Mouse (Mus musculus): ENCODE data around the gene Sirt6. TPM values are rescaled to one million over a fixed set of nuclear protein-coding genes. Genes with fewer than 3 reads are reported as not detected.
A peak's percentile ranks its signal among the peaks of the same experiment; 100 is the strongest.

The Sirt6 gene
- total and polyA plus RNA-seq, 3 experiments, result 10.5 to 38.2 TPM; not detected in 1

- no peak; a peak in 1 of 4 replicates for TF ChIP-seq EP300 (IDR thresholded peaks at IDR 0.05; ENCODE audit: low read depth in 1 of 2, low read length in 2 of 2)
Observed at GRCm38 (mm10) chr10:81602741-81603151, 24.9 kb downstream of the Sirt6 start (continued).

- TF ChIP-seq MXI1 (IDR thresholded peaks at IDR 0.05; ENCODE audit: low read depth, low read length) (no peak), CHD1 (IDR thresholded peaks at IDR 0.05; ENCODE audit: low read depth, low read length) (no peak), E2F4 (IDR thresholded peaks at IDR 0.05; ENCODE audit: borderline replicate concordance, low read depth, low read length) (no peak)
- H3K79me2 ChIP-seq (ENCODE audit: control insufficient read depth, insufficient read depth, low read length, poor library complexity), result no peaks in the 10 kb centered on the region; the same call in 1 of the 2 replicates
- peak overlapping the region; percentile 71 for H3K9ac ChIP-seq (ENCODE audit: control insufficient read depth, low read depth, low read length, poor library complexity, severe bottlenecking)
- H3K27me3 ChIP-seq (ENCODE audit: control insufficient read depth in 1 of 2, insufficient read depth in 2 of 2, low read length in 2 of 2), result no peaks in the 10 kb centered on the region
- peaks cover 0 to 13% of the 10 kb centered on the region in 2 experiments; a peak in 2 of 4 replicates for H3K36me3 ChIP-seq (ENCODE audit: control insufficient read depth in 1 of 2, insufficient read depth in 2 of 2, low read length in 2 of 2)
- H3K27ac ChIP-seq (ENCODE audit: control insufficient read depth, low read depth, low read length), result peak overlapping the region; percentile 58
- no peak for DNase-seq (ENCODE audit: low read depth, low spot score)
- peaks cover 10 to 22% of the 10 kb centered on the region in 2 experiments for H3K4me1 ChIP-seq (ENCODE audit: control insufficient read depth in 1 of 2, insufficient read depth in 2 of 2, low read length in 2 of 2)
- peak overlapping the region; percentile 58 to 87 for H3K4me3 ChIP-seq (ENCODE audit: control insufficient read depth in 1 of 2, insufficient read depth in 1 of 2, low read depth in 2 of 2, low read length in 2 of 2)
- no peaks in the 10 kb centered on the region for H3K9me3 ChIP-seq (replicated peaks; ENCODE audit: insufficient read depth, low read length)
Observed at GRCm38 (mm10) chr10:81601396-81601905, 26.1 kb downstream of the Sirt6 start.

DNA sequence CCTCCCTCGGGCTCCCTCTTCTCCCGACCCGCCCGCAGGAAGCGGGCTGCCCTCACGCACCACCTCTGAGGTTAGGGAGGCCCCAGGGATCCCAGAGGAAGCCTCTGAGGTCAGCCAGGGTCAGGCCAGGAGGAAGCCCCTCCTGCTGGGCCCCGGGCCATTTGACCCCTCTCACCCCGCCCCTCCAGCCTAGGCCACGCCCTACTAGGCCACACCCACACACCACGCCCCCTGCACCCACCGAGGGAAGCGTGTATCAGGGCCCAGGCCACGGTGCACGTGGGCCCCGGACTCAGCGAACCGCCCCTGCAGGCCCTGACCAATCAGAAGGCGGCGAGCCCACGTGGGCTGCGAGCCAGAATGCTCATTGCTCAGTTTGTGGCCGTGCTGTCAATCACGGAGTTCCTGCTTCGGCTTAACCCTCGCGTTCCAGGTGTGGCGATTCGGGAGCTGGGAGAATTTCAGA, 26.8 kb downstream of the Sirt6 start, which contains the start of gene Tle6:
Gene Tle6, minus strand, starts transcription at position 336 of the 466 bp plus-strand sequence.
- H3K9me3 ChIP-seq (replicated peaks; ENCODE audit: insufficient read depth, low read length), result no peaks in the 10 kb centered on the region
- H3K4me1 ChIP-seq (ENCODE audit: control insufficient read depth in 1 of 2, insufficient read depth in 2 of 2, low read length in 2 of 2), result peaks cover 10 to 21% of the 10 kb centered on the region in 2 experiments
- no peaks in the 10 kb centered on the region; the same call in 1 of the 2 replicates for H3K79me2 ChIP-seq (ENCODE audit: control insufficient read depth, insufficient read depth, low read length, poor library complexity)
- peak within 1 kb of the TSS; percentile 58 for H3K27ac ChIP-seq (ENCODE audit: control insufficient read depth, low read depth, low read length)
- no peaks in the 10 kb centered on the region for H3K27me3 ChIP-seq (ENCODE audit: control insufficient read depth in 1 of 2, insufficient read depth in 2 of 2, low read length in 2 of 2)
- peaks cover 0 to 13% of the 10 kb centered on the region in 2 experiments; a peak in 2 of 4 replicates for H3K36me3 ChIP-seq (ENCODE audit: control insufficient read depth in 1 of 2, insufficient read depth in 2 of 2, low read length in 2 of 2)
- peak within 1 kb of the TSS; percentile 71 for H3K9ac ChIP-seq (ENCODE audit: control insufficient read depth, low read depth, low read length, poor library complexity, severe bottlenecking)
- H3K4me3 ChIP-seq (ENCODE audit: control insufficient read depth in 1 of 2, insufficient read depth in 1 of 2, low read depth in 2 of 2, low read length in 2 of 2), result peak within 1 kb of the TSS; percentile 74 to 87
- DNase-seq (ENCODE audit: low read depth, low spot score), result peak; percentile 98
- TF ChIP-seq ZNF384 (IDR thresholded peaks at IDR 0.05; ENCODE audit: low read depth, low read length) (no peak), CHD2 (IDR thresholded peaks at IDR 0.05; ENCODE audit: low read length) (no peak), POLR2AphosphoS5 (IDR thresholded peaks at IDR 0.05; ENCODE audit: borderline replicate concordance, low read depth, low read length) (no peak), CTCF (IDR thresholded peaks at IDR 0.05 in 2 of 3, conservative IDR thresholded peaks at IDR 0.05 in 1 of 3; ENCODE audit: control insufficient read depth in 1 of 3, insufficient read depth in 1 of 3, low read depth in 2 of 3, low read length in 3 of 3, poor library complexity in 1 of 3, severe bottlenecking in 1 of 3) (peak in 1 of 3 experiments; percentile 49; a peak in 2 of 6 replicates), MAZ (IDR thresholded peaks at IDR 0.05; ENCODE audit: low read depth, low read length) (peak; percentile 57; the same call in 1 of the 2 replicates), HCFC1 (IDR thresholded peaks at IDR 0.05; ENCODE audit: low read depth, low read length) (peak; percentile 52), SMC3 (IDR thresholded peaks at IDR 0.05; ENCODE audit: low read depth, low read length) (no peak), MYC (IDR thresholded peaks at IDR 0.05; ENCODE audit: low read depth, low read length) (peak; percentile 65; the same call in 1 of the 2 replicates), ETS1 (IDR thresholded peaks at IDR 0.05; ENCODE audit: low read depth, low read length) (peak; percentile 22; the same call in 1 of the 2 replicates), POLR2A (IDR thresholded peaks at IDR 0.05; ENCODE audit: control insufficient read depth in 1 of 2, insufficient read depth in 1 of 2, low read depth in 1 of 2, low read length in 2 of 2, poor library complexity in 1 of 2) (peak in 1 of 2 experiments; percentile 40; a peak in 1 of 4 replicates), RAD21 (IDR thresholded peaks at IDR 0.05; ENCODE audit: low read depth, low read length) (no peak), TAL1 (IDR thresholded peaks at IDR 0.05; ENCODE audit: low read length) (no peak), USF1 (IDR thresholded peaks at IDR 0.05; ENCODE audit: low read depth, low read length) (peak; percentile 94), MAX (IDR thresholded peaks at IDR 0.05; ENCODE audit: low read length) (peak; percentile 97), JUND (IDR thresholded peaks at IDR 0.05; ENCODE audit: low read depth, low read length) (no peak), MAFK (IDR thresholded peaks at IDR 0.05; ENCODE audit: borderline replicate concordance, low read depth, low read length) (no peak), SIN3A (IDR thresholded peaks at IDR 0.05; ENCODE audit: low read length) (peak; percentile 92), USF2 (IDR thresholded peaks at IDR 0.05; ENCODE audit: borderline replicate concordance in 1 of 2, insufficient read depth in 1 of 2, low read depth in 1 of 2, low read length in 2 of 2) (peak in 1 of 2 experiments; percentile 60; a peak in 1 of 4 replicates), RCOR1 (IDR thresholded peaks at IDR 0.05; ENCODE audit: low read depth, low read length) (no peak), E2F4 (IDR thresholded peaks at IDR 0.05; ENCODE audit: borderline replicate concordance, low read depth, low read length) (no peak), ELF1 (IDR thresholded peaks at IDR 0.05; ENCODE audit: low read depth, low read length) (peak; percentile 64; the same call in 1 of the 2 replicates), NRF1 (IDR thresholded peaks at IDR 0.05; ENCODE audit: insufficient read depth, low read depth, low read length, poor library complexity, severe bottlenecking) (peak; percentile 26; the same call in 1 of the 2 replicates), NELFE (IDR thresholded peaks at IDR 0.05; ENCODE audit: low read depth, low read length) (peak; percentile 7; the same call in 1 of the 2 replicates), ZC3H11A (IDR thresholded peaks at IDR 0.05; ENCODE audit: low read depth, low read length) (no peak), POLR2AphosphoS2 (IDR thresholded peaks at IDR 0.05; ENCODE audit: low read length) (no peak; the same call in 1 of the 2 replicates), EP300 (IDR thresholded peaks at IDR 0.05; ENCODE audit: low read depth in 1 of 2, low read length in 2 of 2) (peak in 1 of 2 experiments; percentile 49; a peak in 2 of 4 replicates)
